Mouse (Mus musculus) lung, postnatal 0 days (tissue): ENCODE measurements at regions not wholly inside any gene's neighbourhood (a gene's known extent, or its start where the extent isn't known, plus 50 kb on each side); places are given as distances from the start of the nearest gene placed in this dataset.

Experiments used
- CTCF ChIP-seq: IDR thresholded peaks from 2 replicates; pipeline ENCODE4 v1.5.1; 2016; ENCODE audit warnings: antibody characterized with exemption, mild to moderate bottlenecking
- EP300 ChIP-seq: IDR thresholded peaks from 2 replicates; pipeline ENCODE4 v1.6.1; 2016; ENCODE audit warnings: antibody characterized with exemption, mild to moderate bottlenecking, control low read depth

GRCm38 (mm10) chr11:111324453-111325010, 258.6 kb downstream of the Kcnj2 start:
- no peak for TF ChIP-seq EP300
- TF ChIP-seq CTCF = no peak
